Mouse (Mus musculus): ENCODE measurements around the gene Nkrf. TPM values are rescaled to one million over a fixed set of nuclear protein-coding genes. Genes with fewer than 3 reads are reported as not detected.

Gene Nkrf
- polyA plus RNA-seq (2015; fragmentation: Nextera tagmentation; extraction: Ambion mirVana): 0.51 and 0.55 TPM in 2 replicates

GRCm38 (mm10) chrX:36902321-36903114, at the start of gene Nkrf:
TSS of gene Nkrf (minus strand) at chrX:36902899.

GRCm38 (mm10) chrX:36873765-36874164, 28.9 kb downstream of the Nkrf start, which contains the start of the genes Ube2a and C330007P06Rik:
TSS of gene Ube2a (plus strand) at chrX:36873900.
TSS of gene C330007P06Rik (minus strand) at chrX:36874111.

Other genes with a start within 250 kb of the Nkrf start
- 0.79 and 0.84 TPM in 2 replicates for gene Slc25a43, start 159.2 kb downstream of the Nkrf start, polyA plus RNA-seq (2015; fragmentation: Nextera tagmentation; extraction: Ambion mirVana)
- 681 and 708 TPM in 2 replicates for gene Slc25a5, start 107.2 kb downstream of the Nkrf start, polyA plus RNA-seq (2015; fragmentation: Nextera tagmentation; extraction: Ambion mirVana)
- 105 and 114 TPM in 2 replicates for gene Ube2a, start 29.0 kb downstream of the Nkrf start, polyA plus RNA-seq (2015; fragmentation: Nextera tagmentation; extraction: Ambion mirVana)
- 11.6 and 14.1 TPM in 2 replicates for gene C330007P06Rik, start 28.8 kb downstream of the Nkrf start, polyA plus RNA-seq (2015; fragmentation: Nextera tagmentation; extraction: Ambion mirVana)
- 7.7 and 12.2 TPM in 2 replicates for gene Sept6, start 88.9 kb upstream of the Nkrf start, polyA plus RNA-seq (2015; fragmentation: Nextera tagmentation; extraction: Ambion mirVana)
- gene Sowahd, start 145.9 kb upstream of the Nkrf start, polyA plus RNA-seq (2015; fragmentation: Nextera tagmentation; extraction: Ambion mirVana): 0.45 and 2.4 TPM in 2 replicates
- 424 and 466 TPM in 2 replicates for gene Rpl39, start 182.5 kb upstream of the Nkrf start, polyA plus RNA-seq (2015; fragmentation: Nextera tagmentation; extraction: Ambion mirVana)
- gene Upf3b, start 207.4 kb upstream of the Nkrf start, polyA plus RNA-seq (2015; fragmentation: Nextera tagmentation; extraction: Ambion mirVana): 7.7 and 8.2 TPM in 2 replicates
- gene Nkap, start 223.9 kb upstream of the Nkrf start, polyA plus RNA-seq (2015; fragmentation: Nextera tagmentation; extraction: Ambion mirVana): 9.0 and 9.9 TPM in 2 replicates